23 mouse cellular contexts compared by ENCODE assay signal in genomic region chr3:122972126-122972822, GRCm38 (mm10). TPM values are rescaled to one million over a fixed set of nuclear protein-coding genes. Genes with fewer than 3 reads are reported as not detected.
"Had no signal": no experiment of that assay in that cellular context is flagged by ENCODE, and none has a peak within 500 bp of the region (broad histone marks: within the 10 kb centered on the region; RNA-seq: fewer than 3 reads in every experiment).

No protein-coding gene starts in this region.

- H3K27ac ChIP-seq: kidney, postnatal 0 days; limb, embryonic 13.5 days; liver, embryonic 14.5 days; midbrain, embryonic 13.5 days; neural tube, embryonic 15.5 days had no signal

- DNase-seq: kidney, adult 2 months; kidney, postnatal 4 days; left cerebral cortex, postnatal 4 days; lung, adult 18-20 months; right cerebral cortex, postnatal 14 days; thymus, postnatal 36 days had no signal

- H3K4me1 ChIP-seq: megakaryocyte, embryonic 14.5 days; neural tube, embryonic 15.5 days had no signal

- H3K4me3 ChIP-seq: limb, embryonic 13.5 days; megakaryocyte, embryonic 14.5 days; midbrain, embryonic 13.5 days; myocyte; neural tube, embryonic 15.5 days had no signal

- H3K9ac ChIP-seq: limb, embryonic 13.5 days; liver, embryonic 14.5 days; midbrain, embryonic 13.5 days; neural tube, embryonic 15.5 days had no signal

- H3K9me3 ChIP-seq: limb, embryonic 13.5 days; megakaryocyte, embryonic 14.5 days; midbrain, embryonic 13.5 days; neural tube, embryonic 15.5 days had no signal

- H3K4me2 ChIP-seq: limb, embryonic 13.5 days; midbrain, embryonic 13.5 days; neural tube, embryonic 15.5 days had no signal

- ATAC-seq: midbrain, embryonic 13.5 days had no signal

- H3K27me3 ChIP-seq: limb, embryonic 13.5 days; megakaryocyte, embryonic 14.5 days; midbrain, embryonic 13.5 days; neural tube, embryonic 15.5 days had no signal

RNA-seq across cellular contexts. Expression of gene Gm10959, which starts 53.1 kb away (rescaled TPM):
- total RNA-seq: layer of hippocampus, adult 8-10 months; layer of hippocampus, postnatal 14 days; left cerebral cortex, adult 18-20 months; left cerebral cortex, postnatal 10 days; left cerebral cortex, postnatal 4 days; liver, adult 2 months had no signal
- polyA plus RNA-seq: kidney, adult 2 months; kidney, postnatal 0 days; limb, embryonic 13.5 days; liver, adult 2 months; liver, embryonic 14.5 days; lung, embryonic 16.5 days; midbrain, embryonic 13.5 days; myocyte; neural tube, embryonic 11.5 days; neural tube, embryonic 15.5 days; spleen, adult 2 months; stomach, embryonic 16.5 days; thymus, postnatal 0 days had no signal
